Mouse (Mus musculus) embryonic fibroblast, embryonic 13.5 days (primary cell): ENCODE data around the gene Tmem259. TPM values are rescaled to one million over a fixed set of nuclear protein-coding genes. Genes with fewer than 3 reads are reported as not detected.

Experiments
- H3K27ac ChIP-seq: 2 replicates; pipeline ENCODE4 v1.5.1; 2012; ENCODE audit warnings: low read length, control low read depth, inconsistent platforms; ENCODE audit not compliant: insufficient read depth
- H3K4me1 ChIP-seq: 2 replicates; pipeline ENCODE4 v1.6.1; 2011; ENCODE audit warnings: low read length; ENCODE audit not compliant: control insufficient read depth, insufficient read depth
- H3K4me3 ChIP-seq: 2 replicates; pipeline ENCODE4 v1.5.1; 2011; ENCODE audit warnings: mild to moderate bottlenecking, control low read depth, low read length; ENCODE audit not compliant: insufficient read depth
- CTCF ChIP-seq: IDR thresholded peaks from 2 replicates; pipeline ENCODE4 v1.5.1; 2011; ENCODE audit warnings: mild to moderate bottlenecking, control low read depth, low read length, moderate library complexity, borderline replicate concordance; ENCODE audit not compliant: insufficient read depth
- POLR2A ChIP-seq: IDR thresholded peaks from 2 replicates; pipeline ENCODE4 v1.6.1; 2011; ENCODE audit warnings: low read depth, mild to moderate bottlenecking, control low read depth, low read length, moderate library complexity
- polyA plus RNA-seq: library from polyadenylated mRNA; stranded (reverse); fragments of >200 nt; gene quantifications from 2 replicates; pipeline ENCODE4 v1.2.4, GENCODE M21; 2011; ENCODE audit warnings: low read depth; ENCODE audit not compliant: missing spikeins, insufficient read length

Tmem259 gene
- polyA plus RNA-seq, 1 experiment, result 73.4 TPM

GRCm38 (mm10) chr10:79925785-79926490, 58.2 kb downstream of the Tmem259 start:
- no peak for TF ChIP-seq CTCF
- TF ChIP-seq POLR2A, result no peak

GRCm38 (mm10) chr10:79924998-79925784, 58.9 kb downstream of the Tmem259 start:
- Histone ChIP-seq H3K4me1 (no peaks in the 10 kb centered on the region), H3K27ac (no peak overlapping the region), H3K4me3 (no peak overlapping the region)
- peak; percentile 94 for TF ChIP-seq CTCF
- no peak for TF ChIP-seq POLR2A

More at GRCm38 (mm10) chr10:79925785-79926490, 58.2 kb downstream of the Tmem259 start:
- Histone ChIP-seq H3K27ac (no peak overlapping the region), H3K4me3 (peak overlapping the region; percentile 87), H3K4me1 (no peaks in the 10 kb centered on the region)

Other genes starting within 250 kb of the Tmem259 start
- 14.9 TPM in 2 replicates for gene Polrmt, start 237.7 kb downstream of the Tmem259 start, polyA plus RNA-seq
- 0.23 TPM in 1 of 2 replicates, not detected in the other for gene Fgf22, start 229.3 kb downstream of the Tmem259 start, polyA plus RNA-seq
- gene Rnf126, start 217.4 kb downstream of the Tmem259 start, polyA plus RNA-seq, result 38.4 and 39.5 TPM in 2 replicates
- 21.9 and 42.7 TPM in 2 replicates for gene Fstl3, start 207.1 kb downstream of the Tmem259 start, polyA plus RNA-seq
- not detected in 2 replicates for gene Prss57, start 193.4 kb downstream of the Tmem259 start, polyA plus RNA-seq
- gene Palm, start 190.8 kb downstream of the Tmem259 start, polyA plus RNA-seq, result 45.2 and 54.0 TPM in 2 replicates
- gene Misp, start 163.3 kb downstream of the Tmem259 start, polyA plus RNA-seq, result not detected in 2 replicates
- gene Ptbp1, start 129.9 kb downstream of the Tmem259 start, polyA plus RNA-seq, result 351 and 422 TPM in 2 replicates
- not detected in 2 replicates for gene Prtn3, start 109.9 kb downstream of the Tmem259 start, polyA plus RNA-seq
- 3.1 and 4.9 TPM in 2 replicates for gene Plppr3, start 109.7 kb downstream of the Tmem259 start, polyA plus RNA-seq
- gene Elane, start 98.1 kb downstream of the Tmem259 start, polyA plus RNA-seq, result not detected in 2 replicates
- not detected in 2 replicates for gene Cfd, start 93.5 kb downstream of the Tmem259 start, polyA plus RNA-seq
- 15.2 and 16.1 TPM in 2 replicates for gene Med16, start 75.4 kb downstream of the Tmem259 start, polyA plus RNA-seq
- gene Gm26602, start 73.5 kb downstream of the Tmem259 start, polyA plus RNA-seq, result not detected in 2 replicates
- 0.44 TPM in 1 of 2 replicates, not detected in the other for gene Kiss1r, start 67.4 kb downstream of the Tmem259 start, polyA plus RNA-seq
- 66.3 and 86.3 TPM in 2 replicates for gene R3hdm4, start 63.1 kb downstream of the Tmem259 start, polyA plus RNA-seq
- gene Arid3a, start 57.3 kb downstream of the Tmem259 start, polyA plus RNA-seq, result 5.2 and 6.0 TPM in 2 replicates
- 29.2 and 29.3 TPM in 2 replicates for gene Wdr18, start 24.2 kb downstream of the Tmem259 start, polyA plus RNA-seq
- gene Grin3b, start 13.6 kb downstream of the Tmem259 start, polyA plus RNA-seq, result 0.15 and 0.16 TPM in 2 replicates
- 642 and 721 TPM in 2 replicates for gene Cnn2, start 4.3 kb upstream of the Tmem259 start, polyA plus RNA-seq
- gene Abca7, start 12.2 kb upstream of the Tmem259 start, polyA plus RNA-seq, result 3.5 and 4.0 TPM in 2 replicates
- gene Arhgap45, start 32.3 kb upstream of the Tmem259 start, polyA plus RNA-seq, result 1.7 and 3.1 TPM in 2 replicates
- 46.3 and 61.0 TPM in 2 replicates for gene Polr2e, start 55.5 kb upstream of the Tmem259 start, polyA plus RNA-seq
- gene Gpx4, start 62.8 kb upstream of the Tmem259 start, polyA plus RNA-seq, result 214 and 217 TPM in 2 replicates
- gene Sbno2, start 121.2 kb upstream of the Tmem259 start, polyA plus RNA-seq, result 50.7 and 53.5 TPM in 2 replicates
- gene Stk11, start 131.5 kb upstream of the Tmem259 start, polyA plus RNA-seq, result 80.8 and 91.7 TPM in 2 replicates
- gene Atp5d, start 154.3 kb upstream of the Tmem259 start, polyA plus RNA-seq, result 202 and 250 TPM in 2 replicates
- 24.1 and 28.4 TPM in 2 replicates for gene Cbarp, start 156.5 kb upstream of the Tmem259 start, polyA plus RNA-seq
- 101 TPM in 2 replicates for gene Midn, start 163.9 kb upstream of the Tmem259 start, polyA plus RNA-seq
- gene Cirbp, start 181.7 kb upstream of the Tmem259 start, polyA plus RNA-seq, result 29.2 and 50.2 TPM in 2 replicates
- gene 1600002K03Rik, start 188.6 kb upstream of the Tmem259 start, polyA plus RNA-seq, result 8.4 and 12.2 TPM in 2 replicates
- gene Efna2, start 195.2 kb upstream of the Tmem259 start, polyA plus RNA-seq, result 5.2 and 8.3 TPM in 2 replicates
- gene Mum1, start 242.1 kb upstream of the Tmem259 start, polyA plus RNA-seq, result 24.0 and 29.1 TPM in 2 replicates